Mouse (Mus musculus) midbrain, postnatal 0 days (tissue): ENCODE measurements around the gene Mob4. TPM values are rescaled to one million over a fixed set of nuclear protein-coding genes. Genes with fewer than 3 reads are reported as not detected.

Experiments used
- ATAC-seq: fragments of 200-750 bp; cut with Nextera tagmentation; 2 replicates; pipeline ENCODE4 v1.8.0; 2017; ENCODE audit warnings: moderate number of reproducible peaks, mild to moderate bottlenecking, moderate TSS enrichment, moderate library complexity; ENCODE audit not compliant: low FRiP score
- DNase-seq: peaks from one replicate; pipeline ENCODE4 v3.0.0-alpha.2; 2015; ENCODE audit warnings: low spot score
- H3K27ac ChIP-seq: fragments of 300-500 bp; sonication (generic); 2 replicates; pipeline ENCODE4 v1.5.1; 2014; ENCODE audit warnings: low read depth, mild to moderate bottlenecking, low read length, mixed read lengths
- H3K27me3 ChIP-seq: fragments of 300-500 bp; sonication (generic); 2 replicates; pipeline ENCODE4 v1.6.1; 2014; ENCODE audit warnings: low read length, control low read depth, mixed read lengths; ENCODE audit not compliant: insufficient read depth
- H3K36me3 ChIP-seq: fragments of 300-500 bp; sonication (generic); 2 replicates; pipeline ENCODE4 v1.6.1; 2014; ENCODE audit warnings: low read length, control low read depth, mixed read lengths; ENCODE audit not compliant: insufficient read depth
- H3K4me1 ChIP-seq: fragments of 300-500 bp; sonication (generic); 2 replicates; pipeline ENCODE4 v1.6.1; 2014; ENCODE audit warnings: mild to moderate bottlenecking, control low read depth, antibody characterized with exemption, low read length, mixed read lengths; ENCODE audit not compliant: insufficient read depth
- H3K4me2 ChIP-seq: fragments of 300-500 bp; sonication (generic); 2 replicates; pipeline ENCODE4 v1.6.1; 2014; ENCODE audit warnings: low read depth, mild to moderate bottlenecking, low read length, mixed read lengths; ENCODE audit not compliant: poor library complexity, severe bottlenecking
- H3K4me3 ChIP-seq: fragments of 300-500 bp; sonication (generic); 2 replicates; pipeline ENCODE4 v1.5.1; 2014; ENCODE audit warnings: low read depth, mild to moderate bottlenecking, low read length, moderate library complexity
- H3K9ac ChIP-seq: fragments of 300-500 bp; sonication (generic); replicated peaks from 2 replicates; pipeline ENCODE4 v1.6.1; 2014; ENCODE audit warnings: mild to moderate bottlenecking, low read length, moderate library complexity, mixed read lengths; ENCODE audit not compliant: poor library complexity, severe bottlenecking
- H3K9me3 ChIP-seq: fragments of 300-500 bp; sonication (generic); 2 replicates; pipeline ENCODE4 v1.6.1; 2016; ENCODE audit warnings: low read length, control low read depth
- CTCF ChIP-seq: IDR thresholded peaks from 2 replicates; pipeline ENCODE4 v1.5.1; 2016; ENCODE audit warnings: antibody characterized with exemption, mild to moderate bottlenecking
- WGBS: fragments of 180-500 bp; shearing (Covaris S2); extraction: QIAGEN DNeasy Blood & Tissue Kit; methylation state at CpG from one replicate; pipeline ENCODE4 v1.1.7; 2014; 5-methylcytosine and 5-hydroxymethylcytosine counted together
- polyA plus RNA-seq: library from polyadenylated mRNA; unstranded; fragments of >200 nt; fragmentation: Nextera tagmentation; extraction: Ambion mirVana; gene quantifications from 2 replicates; pipeline ENCODE4 v1.2.1, GENCODE M21; 2015
- total RNA-seq: library from RNA; depleted of rRNA; stranded (reverse); fragments of >200 nt; gene quantifications from 2 replicates; pipeline ENCODE4 v1.2.3, GENCODE M21; 2014

Gene Mob4
- total and polyA plus RNA-seq, 2 experiments from 2014 or later, result 80.9 to 143 TPM

DNA sequence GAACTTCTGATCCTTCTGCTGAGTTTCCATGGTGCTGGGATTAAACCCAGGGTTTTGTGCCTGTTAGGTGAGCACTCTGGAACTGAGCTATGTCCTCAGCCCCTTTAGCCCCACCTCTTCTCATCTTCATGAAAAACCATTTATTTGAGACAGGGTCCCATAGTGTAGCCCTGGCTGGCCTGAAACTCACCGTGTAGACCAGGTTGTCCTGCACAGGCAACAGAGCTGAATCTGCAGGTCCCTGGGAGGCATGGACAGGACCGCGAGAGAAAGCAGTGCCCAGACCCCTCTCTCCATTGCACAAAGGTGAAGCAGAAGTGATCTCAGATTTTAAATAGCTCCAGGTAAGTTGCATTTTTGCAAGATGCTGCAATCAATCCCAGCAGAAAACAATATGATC lies 29.2 kb downstream of the Mob4 start:
- 91% methylated on average over 3 of the region's 3 CpGs for WGBS
- no peak for DNase-seq
- peaks cover 12% of the 10 kb centered on the region for H3K36me3 ChIP-seq
- H3K9me3 ChIP-seq, result no peaks in the 10 kb centered on the region
- no peak overlapping the region for H3K27ac ChIP-seq
- no peaks in the 10 kb centered on the region for H3K27me3 ChIP-seq
- H3K4me2 ChIP-seq, result no peak overlapping the region
- H3K4me1 ChIP-seq, result no peaks in the 10 kb centered on the region
- H3K4me3 ChIP-seq, result no peak overlapping the region
- TF ChIP-seq CTCF, result no peak
- no peak overlapping the region for H3K9ac ChIP-seq
- ATAC-seq, result no peak

DNA sequence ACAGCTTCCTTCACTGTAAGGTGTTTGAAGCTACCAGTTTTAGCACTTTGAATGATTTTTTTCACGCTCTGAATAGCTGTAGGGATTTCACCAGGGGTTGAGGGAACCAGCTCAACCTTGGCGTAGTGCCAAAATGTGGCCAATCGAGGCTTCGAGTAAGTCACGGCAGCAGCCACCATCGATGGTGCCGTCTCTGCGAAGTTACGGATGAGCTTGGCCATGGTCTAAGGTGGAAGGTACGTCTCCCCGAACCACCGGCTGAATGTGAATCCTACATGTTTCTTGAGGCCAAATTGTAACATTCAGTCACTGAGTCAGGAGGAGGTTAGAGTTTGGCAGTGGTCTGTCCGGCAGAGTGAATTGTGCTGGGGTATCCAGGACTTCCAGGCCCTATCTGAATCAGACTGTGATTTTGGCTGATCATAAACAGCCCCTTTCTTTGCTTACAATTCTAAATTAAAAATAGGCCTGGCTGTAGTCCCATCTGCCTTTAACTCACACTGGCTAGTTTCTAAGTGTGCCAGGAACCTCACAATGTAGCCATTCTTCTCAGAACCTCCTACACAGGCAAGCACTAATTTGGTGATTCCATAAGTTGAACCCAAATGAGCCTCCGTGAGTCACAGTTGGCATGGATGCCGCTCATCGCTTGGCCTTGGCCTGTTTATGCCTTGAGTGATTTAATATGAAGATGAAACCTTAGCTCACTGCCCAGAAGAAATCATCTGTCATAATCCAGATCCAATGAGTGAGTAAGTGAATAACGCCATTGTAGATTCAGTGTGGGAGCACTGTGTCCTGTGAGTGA lies 30.0 kb downstream of the Mob4 start:
- Histone ChIP-seq H3K4me3 (no peak overlapping the region), H3K27ac (no peak overlapping the region), H3K4me2 (no peak overlapping the region), H3K27me3 (no peaks in the 10 kb centered on the region), H3K9me3 (no peaks in the 10 kb centered on the region), H3K9ac (no peak overlapping the region), H3K36me3 (peaks cover 12% of the 10 kb centered on the region; the same call in 1 of the 2 replicates), H3K4me1 (no peaks in the 10 kb centered on the region)
- WGBS, result 82% methylated on average over 17 of the region's 17 CpGs
- peak; percentile 76 for DNase-seq
- TF ChIP-seq CTCF, result no peak
- ATAC-seq, result peak; percentile 54; the same call in 1 of the 2 replicates

DNA sequence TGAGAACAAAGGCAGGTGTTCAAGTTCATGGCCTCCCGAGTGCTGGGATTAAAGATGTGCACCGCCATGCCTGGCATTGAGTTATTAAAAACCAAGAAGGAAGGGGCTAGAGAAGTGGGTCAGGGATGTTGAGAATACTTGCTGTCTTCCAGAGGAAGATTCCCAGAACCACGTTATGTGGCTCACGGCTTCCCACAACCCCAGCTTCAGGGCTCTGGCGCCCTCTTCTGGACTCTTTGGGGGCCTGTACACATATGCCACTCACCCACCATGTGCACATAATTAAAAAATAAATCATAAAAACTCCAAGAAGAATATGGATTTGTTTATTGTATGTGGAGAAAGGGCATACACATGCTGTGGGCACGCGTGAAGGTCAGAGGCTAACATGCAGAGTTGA lies 30.9 kb downstream of the Mob4 start:
- peak; percentile 26 for DNase-seq
- ATAC-seq, result no peak

DNA sequence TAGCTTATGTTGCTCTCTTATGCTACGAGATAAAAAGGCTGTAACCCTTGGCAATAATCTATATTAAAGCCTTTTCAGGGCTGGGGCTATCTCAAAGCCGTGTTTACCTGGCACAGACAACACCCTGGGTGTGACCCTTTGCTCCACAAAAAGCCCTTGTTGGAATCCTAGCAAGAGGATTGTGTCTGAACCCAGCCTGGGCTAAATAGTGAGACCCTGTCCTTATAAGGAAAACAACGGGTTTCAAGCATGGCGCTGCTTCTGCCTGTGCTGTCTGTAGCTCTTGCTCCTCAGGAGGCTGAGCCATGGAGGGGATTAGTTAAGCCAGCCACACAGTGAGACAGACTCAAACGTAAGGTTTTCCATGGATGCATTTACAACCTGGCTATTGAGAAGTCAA lies 31.8 kb downstream of the Mob4 start:
- Histone ChIP-seq H3K4me1 (no peaks in the 10 kb centered on the region), H3K27me3 (no peaks in the 10 kb centered on the region), H3K4me3 (no peak overlapping the region), H3K27ac (no peak overlapping the region), H3K9me3 (no peaks in the 10 kb centered on the region), H3K9ac (no peak overlapping the region), H3K4me2 (no peak overlapping the region), H3K36me3 (no peaks in the 10 kb centered on the region)
- TF ChIP-seq CTCF, result no peak
- 56% methylated on average over 5 of the region's 5 CpGs for WGBS
- ATAC-seq, result no peak
- DNase-seq, result no peak

More for the DNA sequence above, 30.9 kb downstream of the Mob4 start:
- H3K27ac ChIP-seq, result no peak overlapping the region
- H3K9ac ChIP-seq, result no peak overlapping the region
- H3K36me3 ChIP-seq, result 0 out of 2 replicates have a peak, but pooled peaks cover 5% of the 10 kb centered on the region
- H3K4me3 ChIP-seq, result no peak overlapping the region
- H3K4me2 ChIP-seq, result no peak overlapping the region
- TF ChIP-seq CTCF, result peak; percentile 44
- H3K4me1 ChIP-seq, result no peaks in the 10 kb centered on the region
- H3K9me3 ChIP-seq, result no peaks in the 10 kb centered on the region
- H3K27me3 ChIP-seq, result no peaks in the 10 kb centered on the region
- WGBS, result 66% methylated on average over 7 of the region's 7 CpGs

DNA sequence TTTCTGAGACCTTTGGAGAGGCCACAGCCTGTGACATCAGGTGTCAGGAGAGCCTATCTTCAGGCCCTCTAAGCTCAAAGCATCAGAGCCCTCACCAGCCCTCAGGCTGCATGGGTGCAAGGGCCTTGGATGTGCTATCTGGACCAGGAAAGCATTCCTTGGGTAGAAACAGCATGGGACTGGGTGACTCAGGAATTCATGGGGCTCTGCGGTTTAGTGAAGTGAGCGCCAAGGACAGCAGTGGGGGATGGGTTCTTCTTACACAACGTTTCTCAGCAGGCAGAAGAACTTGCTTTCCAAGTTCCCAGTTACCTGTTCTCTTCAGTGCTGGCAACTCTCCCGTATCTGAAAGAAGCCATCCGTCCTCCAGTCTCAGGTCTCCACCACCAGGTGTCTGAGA lies 33.0 kb downstream of the Mob4 start:
- no peak for ATAC-seq
- Histone ChIP-seq H3K9ac (no peak overlapping the region), H3K27ac (no peak overlapping the region), H3K4me2 (no peak overlapping the region), H3K9me3 (no peaks in the 10 kb centered on the region), H3K4me3 (no peak overlapping the region), H3K27me3 (no peaks in the 10 kb centered on the region), H3K36me3 (no peaks in the 10 kb centered on the region), H3K4me1 (no peaks in the 10 kb centered on the region)
- no peak for DNase-seq
- WGBS, result 55% methylated on average over 5 of the region's 5 CpGs
- TF ChIP-seq CTCF, result no peak

DNA sequence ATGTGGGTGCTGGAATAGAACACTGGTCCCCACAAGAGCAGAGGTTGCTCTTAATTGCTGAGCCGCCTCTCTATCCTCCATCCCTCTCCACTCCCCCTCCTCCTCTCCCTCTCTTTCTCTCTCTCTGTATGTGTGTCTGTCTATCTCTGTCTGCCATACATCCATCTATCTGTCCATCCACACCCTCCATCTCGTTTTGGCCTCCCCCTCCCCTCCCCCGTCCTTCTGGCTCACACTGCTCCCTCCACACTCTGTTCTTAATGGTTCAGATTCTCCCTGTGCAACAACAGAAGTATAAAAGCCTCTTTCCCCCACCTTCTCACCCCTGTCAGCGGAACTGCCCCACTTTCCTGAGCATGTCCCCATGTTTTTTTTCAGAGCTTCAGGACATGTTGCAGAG lies 36.5 kb downstream of the Mob4 start:
- Histone ChIP-seq H3K36me3 (no peaks in the 10 kb centered on the region), H3K4me1 (no peaks in the 10 kb centered on the region), H3K4me2 (no peak overlapping the region), H3K9me3 (no peaks in the 10 kb centered on the region), H3K4me3 (no peak overlapping the region), H3K27me3 (no peaks in the 10 kb centered on the region), H3K27ac (no peak overlapping the region), H3K9ac (no peak overlapping the region)
- 84% methylated on average over 4 of the region's 4 CpGs for WGBS
- DNase-seq, result no peak
- no peak for ATAC-seq
- no peak for TF ChIP-seq CTCF
